Mouse (Mus musculus): ENCODE data around the gene Acss1.

GRCm38 (mm10) chr2:150678392-150678791 lies 10.1 kb upstream of the Acss1 start:
- peak; percentile 85 for TF ChIP-seq CTCF (IDR thresholded peaks at IDR 0.05; ENCODE audit: low read depth)
- TF ChIP-seq EP300 (IDR thresholded peaks at IDR 0.05; ENCODE audit: low read depth) = no peak
